Mouse (Mus musculus) layer of hippocampus, adult 11-12 months (tissue): ENCODE measurements around the gene AW011738.

Experiments
- DNase-seq: peaks from one replicate; pipeline ENCODE4 v3.0.0; 2022; ENCODE audit warnings: low spot score

AW011738 gene

DNA sequence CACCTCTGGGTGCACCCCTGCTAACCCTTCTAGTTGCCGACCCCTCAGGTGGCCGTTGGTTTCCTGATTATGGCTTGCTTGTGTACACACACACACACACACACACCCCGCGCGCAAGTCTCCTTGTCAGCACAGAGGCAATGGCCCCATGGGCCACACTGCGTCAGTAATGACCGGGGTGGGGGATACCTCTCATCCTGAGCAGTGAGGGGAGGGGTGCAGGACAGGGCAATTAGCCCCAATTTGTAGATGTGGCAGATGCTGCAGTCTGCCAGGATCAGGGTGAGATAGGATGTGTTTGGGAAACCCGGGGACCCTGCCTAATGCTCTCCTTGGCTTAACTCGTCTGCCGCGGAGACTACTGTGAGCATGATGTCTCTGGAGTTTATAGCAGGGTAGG, 46.5 kb downstream of the AW011738 start:
- no peak for DNase-seq

DNA sequence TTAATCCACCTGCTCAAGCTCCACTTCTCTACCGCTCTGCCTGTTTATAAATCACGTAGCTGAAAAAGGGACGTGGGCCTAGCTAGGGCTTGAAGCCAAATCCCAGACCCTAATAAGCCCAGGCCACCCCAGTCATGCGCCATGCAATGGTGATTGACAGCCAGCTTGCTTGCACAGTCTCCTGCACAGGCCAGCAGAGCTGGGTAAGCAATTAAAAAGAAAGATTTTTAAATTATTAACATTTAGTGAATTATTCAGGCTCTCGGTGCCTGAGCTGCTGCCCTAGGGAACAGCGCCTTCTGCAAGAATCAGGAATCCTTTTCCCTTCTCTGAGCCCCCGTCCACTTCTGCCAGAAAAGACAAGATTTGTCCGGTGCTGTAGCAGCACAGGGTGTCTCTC, 48.0 kb downstream of the AW011738 start:
- no peak for DNase-seq

DNA sequence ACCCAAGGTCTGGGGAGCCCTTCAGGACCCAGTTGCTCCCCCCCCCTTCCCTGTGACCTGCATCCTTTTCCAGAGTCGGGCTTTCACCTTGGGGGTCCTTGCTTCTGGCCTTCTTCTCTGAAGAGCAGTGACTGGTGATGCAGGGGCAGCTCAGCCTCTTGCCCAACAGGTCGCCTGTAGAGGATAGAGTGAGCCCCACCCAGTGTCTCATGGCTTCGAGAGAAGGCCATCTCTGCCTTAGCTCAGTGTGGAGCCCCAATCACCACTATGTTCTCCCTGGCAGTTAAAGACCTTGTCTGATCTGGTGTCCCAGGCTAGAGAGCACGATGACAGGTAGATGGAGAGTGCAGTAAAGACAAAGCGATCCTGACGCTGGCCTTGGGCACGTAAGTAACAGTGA, 49.0 kb downstream of the AW011738 start:
- DNase-seq: no peak

DNA sequence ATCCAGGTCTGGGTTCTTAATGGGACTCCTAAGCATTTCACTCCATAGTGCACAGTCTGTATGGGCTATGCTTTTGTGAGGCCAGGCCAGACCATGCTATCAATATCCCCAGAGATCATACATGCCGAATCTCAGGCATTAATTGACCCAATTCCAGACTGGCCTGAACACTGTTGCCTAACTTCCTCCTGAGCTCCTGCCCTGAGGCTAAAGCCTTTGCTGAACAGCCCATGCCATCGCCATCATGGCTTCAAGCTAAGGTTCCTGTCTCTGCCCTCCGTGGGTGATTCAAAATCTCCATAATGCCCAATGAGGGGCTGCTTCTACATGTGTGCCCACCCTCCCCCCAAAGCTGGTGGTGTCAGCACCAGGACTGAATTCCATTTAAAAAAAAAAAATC, 49.5 kb downstream of the AW011738 start:
- DNase-seq: no peak

DNA sequence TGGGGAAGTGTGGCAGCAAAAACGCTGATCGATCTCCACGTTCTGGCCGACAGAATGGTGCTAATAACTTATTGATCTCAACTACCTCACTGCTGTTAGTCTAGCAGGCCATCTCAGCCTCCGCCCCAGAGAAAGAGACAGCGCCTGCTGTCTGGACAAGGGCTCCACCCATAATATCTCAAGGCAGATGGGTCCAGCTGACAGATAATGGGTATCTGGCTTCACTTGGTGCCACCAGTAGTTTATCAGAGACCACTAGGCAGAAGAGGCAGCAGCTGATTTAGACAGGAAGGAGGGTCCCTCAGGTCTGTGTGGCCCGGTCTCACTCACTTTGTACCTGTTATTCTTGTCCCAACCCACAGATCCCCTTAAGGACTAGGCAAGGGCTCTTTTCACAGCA, 49.9 kb downstream of the AW011738 start:
- DNase-seq: no peak

DNA sequence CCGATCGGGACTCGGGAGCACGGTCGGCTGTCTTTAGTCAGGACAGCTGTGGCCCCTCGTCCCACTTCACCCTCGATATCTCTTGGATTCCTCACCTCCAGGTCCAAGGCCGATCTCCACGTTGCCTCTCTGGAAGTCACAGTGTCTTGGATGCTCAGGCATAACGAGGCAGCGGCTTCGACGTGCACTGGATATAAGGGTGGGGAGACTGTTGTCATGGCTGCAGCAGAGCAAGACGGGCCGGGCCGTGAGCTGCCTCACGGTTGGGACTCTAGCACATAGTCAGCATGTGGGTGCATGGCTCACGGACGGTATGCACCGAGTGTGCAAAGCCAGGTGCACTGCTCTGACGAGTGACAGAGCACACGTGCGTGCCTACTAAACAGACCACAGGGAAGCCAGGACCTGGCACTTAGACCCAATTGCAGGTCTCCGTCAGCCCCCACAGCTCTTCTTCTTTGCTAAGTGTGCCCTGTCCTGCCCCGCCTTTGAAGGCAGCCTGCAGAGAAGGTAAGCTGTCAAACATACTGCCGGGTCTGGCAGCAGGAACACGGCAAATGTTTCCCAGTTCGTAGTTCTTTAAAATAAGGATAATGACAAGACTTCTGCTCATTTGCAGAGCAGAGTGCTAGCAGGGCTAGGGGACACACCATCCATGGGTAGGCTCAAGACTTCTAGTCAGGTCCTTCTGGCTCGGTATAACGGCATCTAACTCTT, 51.4 kb downstream of the AW011738 start:
- no peak for DNase-seq
